Comparison of ENCODE assay signal across 23 mouse cellular contexts in genomic region chr2:73973774-73974173, GRCm38 (mm10).
DNase-seq lines count a peak whose midpoint lies in the region; ATAC-seq and TF ChIP-seq lines count a peak whose summit lies in the region.
"Had no signal": no experiment of that assay in that cellular context is flagged by ENCODE, and none has a peak within 500 bp of the region (broad histone marks: within the 10 kb centered on the region; RNA-seq: fewer than 3 reads in every experiment).

No protein-coding gene starts in this region.

- H3K79me2 ChIP-seq in CH12.LX (replicated peaks; ENCODE audit: control insufficient read depth, extremely low read depth, insufficient read depth, poor library complexity, severe bottlenecking): no peaks in the 10 kb centered on the region

- peak; percentile 56 to 71; a peak in 3 of 4 replicates for ATAC-seq in hematopoietic stem cell, adult 5-6 weeks (replicated peaks in 1 of 2; ENCODE audit: insufficient read depth in 1 of 2, low FRiP score in 2 of 2, low TSS enrichment in 1 of 2, low read depth in 1 of 2, poor library complexity in 2 of 2, severe bottlenecking in 2 of 2)
- ATAC-seq: CD4-positive, CD25-positive, alpha-beta regulatory T cell, adult 4 months; forebrain, embryonic 16.5 days; inflammation-experienced regulatory T-cells, adult 6 months; intestine, postnatal 0 days; Patski had no signal

- no peaks in the 10 kb centered on the region for H3K9me3 ChIP-seq in CH12.LX (replicated peaks; ENCODE audit: low read length)
- H3K9me3 ChIP-seq: embryonic facial prominence, embryonic 13.5 days; forebrain, embryonic 12.5 days; heart, embryonic 12.5 days; hindbrain, embryonic 15.5 days had no signal

- H3K4me1 ChIP-seq in CH12.LX (ENCODE audit: control insufficient read depth in 1 of 2, insufficient read depth in 2 of 2): peaks cover 0 to 27% of the 10 kb centered on the region in 2 experiments; a peak in 2 of 4 replicates
- H3K4me1 ChIP-seq: embryonic facial prominence, embryonic 13.5 days; heart, embryonic 12.5 days; hindbrain, embryonic 15.5 days had no signal

- no peak for TF ChIP-seq RAD21 in CH12.LX (IDR thresholded peaks at IDR 0.05; ENCODE audit: low read depth, low read length)

- H3K9ac ChIP-seq in CH12.LX (ENCODE audit: insufficient read depth, low read depth): no peak overlapping the region
- H3K9ac ChIP-seq: embryonic facial prominence, embryonic 13.5 days; forebrain, embryonic 12.5 days; heart, embryonic 12.5 days; hindbrain, embryonic 15.5 days had no signal

- no peak overlapping the region for H3K27ac ChIP-seq in CH12.LX (ENCODE audit: insufficient read depth, low read depth)
- H3K27ac ChIP-seq: embryonic facial prominence, embryonic 13.5 days; forebrain, embryonic 12.5 days; hindbrain, embryonic 15.5 days had no signal

- DNase-seq in 3T3-L1 (ENCODE audit: low read depth, low spot score) (peak; percentile 63), CH12.LX (ENCODE audit: extremely low read depth) (peak; percentile 62), NIH3T3 (ENCODE audit: low read depth) (peak; percentile 11)
- no peak for DNase-seq in ovary, adult 18-20 months (ENCODE audit: low spot score)
- no peak for DNase-seq in lung, postnatal 25 days (ENCODE audit: low spot score)
- no peak for DNase-seq in gastrocnemius, postnatal 4 days (ENCODE audit: low spot score in 2 of 2)
- DNase-seq: adrenal gland, adult 8-10 months; adrenal gland, postnatal 36 days; B cell, adult 2 months; cerebellum, adult 11 months; cerebellum, adult 8-10 months; cerebellum, postnatal 25 days; gastrocnemius, postnatal 10 days had no signal

- dilution Hi-C loops in CH12.LX (cut with MboI; ENCODE audit: extremely low pct_ligation_motif_present, extremely low pct_unique_long_range_greater_than_20kb, low sequenced_read_pairs): no loop called here

- peak overlapping the region; percentile 25; the same call in 1 of the 2 replicates for H3K4me2 ChIP-seq in CH12.LX (ENCODE audit: insufficient read depth, low read depth, poor library complexity, severe bottlenecking)
- H3K4me2 ChIP-seq: embryonic facial prominence, embryonic 13.5 days; forebrain, embryonic 12.5 days; heart, embryonic 12.5 days; hindbrain, embryonic 15.5 days had no signal

- H3K27me3 ChIP-seq in CH12.LX (replicated peaks): no peaks in the 10 kb centered on the region
- H3K27me3 ChIP-seq: forebrain, embryonic 12.5 days; hindbrain, embryonic 15.5 days had no signal

- in situ Hi-C loops in CH12.LX (cut with MboI; ENCODE audit: low pct_ligation_motif_present, low pct_unique_long_range_greater_than_20kb, low sequenced_read_pairs): no loop called here

- TF ChIP-seq EP300 in CH12.LX (IDR thresholded peaks at IDR 0.05; ENCODE audit: low read length): peak; percentile 54

- H3K36me3 ChIP-seq in CH12.LX (replicated peaks in 1 of 2; ENCODE audit: control insufficient read depth in 1 of 2, insufficient read depth in 1 of 2, low read length in 1 of 2): no peaks in the 10 kb centered on the region
- H3K36me3 ChIP-seq: embryonic facial prominence, embryonic 13.5 days; forebrain, embryonic 12.5 days; heart, embryonic 12.5 days; hindbrain, embryonic 15.5 days had no signal

- no peak for TF ChIP-seq POLR2A in CH12.LX (IDR thresholded peaks at IDR 0.05; ENCODE audit: low read depth, low read length)

- H3K4me3 ChIP-seq in CH12.LX (replicated peaks in 1 of 3; ENCODE audit: low read depth in 2 of 3, low read length in 2 of 3, poor library complexity in 1 of 3): no peak overlapping the region
- H3K4me3 ChIP-seq: embryonic facial prominence, embryonic 13.5 days; forebrain, embryonic 12.5 days; heart, embryonic 12.5 days; hindbrain, embryonic 15.5 days had no signal

- TF ChIP-seq CTCF in CH12.LX (conservative IDR thresholded peaks at IDR 0.05 in 1 of 2, IDR thresholded peaks at IDR 0.05 in 1 of 2; ENCODE audit: low read depth in 2 of 2, low read length in 2 of 2): no peak

TF ChIP-seq in CH12.LX, 34 proteins besides CTCF, POLR2A, EP300 and RAD21:
- TF ChIP-seq MYC (IDR thresholded peaks at IDR 0.05; ENCODE audit: low read depth, low read length): 0 out of 2 replicates have a peak, but pooled peaks have one; percentile 18
- 0 out of 2 replicates have a peak, but pooled peaks have one; percentile 18 for TF ChIP-seq JUN (IDR thresholded peaks at IDR 0.05; ENCODE audit: insufficient read depth, low read depth, low read length)
- TF ChIP-seq JUND (conservative IDR thresholded peaks at IDR 0.05; ENCODE audit: low read depth, low read length): peak; percentile 68
- TF ChIP-seq USF1 (IDR thresholded peaks at IDR 0.05; ENCODE audit: low read depth, low read length): no peak
- peak; percentile 100 for TF ChIP-seq MAFK (IDR thresholded peaks at IDR 0.05; ENCODE audit: insufficient replicate concordance, low read length)
TF ChIP-seq in CH12.LX: peak in this region for 4.

Comparison
In these comparisons a context has a peak if more than half of its experiments do, and no peak if none do; other contexts are left out.
1. DNase-seq: peak in 3T3-L1 (single experiment), CH12.LX (single experiment) and NIH3T3 (single experiment); none in ovary, adult 18-20 months (single experiment), lung, postnatal 25 days (single experiment) and gastrocnemius, postnatal 4 days (0 of 2).